Mouse (Mus musculus): Measurements from ENCODE around the gene Gpr153.
A peak's percentile ranks its signal among the peaks of the same experiment; 100 is the strongest.

DNA sequence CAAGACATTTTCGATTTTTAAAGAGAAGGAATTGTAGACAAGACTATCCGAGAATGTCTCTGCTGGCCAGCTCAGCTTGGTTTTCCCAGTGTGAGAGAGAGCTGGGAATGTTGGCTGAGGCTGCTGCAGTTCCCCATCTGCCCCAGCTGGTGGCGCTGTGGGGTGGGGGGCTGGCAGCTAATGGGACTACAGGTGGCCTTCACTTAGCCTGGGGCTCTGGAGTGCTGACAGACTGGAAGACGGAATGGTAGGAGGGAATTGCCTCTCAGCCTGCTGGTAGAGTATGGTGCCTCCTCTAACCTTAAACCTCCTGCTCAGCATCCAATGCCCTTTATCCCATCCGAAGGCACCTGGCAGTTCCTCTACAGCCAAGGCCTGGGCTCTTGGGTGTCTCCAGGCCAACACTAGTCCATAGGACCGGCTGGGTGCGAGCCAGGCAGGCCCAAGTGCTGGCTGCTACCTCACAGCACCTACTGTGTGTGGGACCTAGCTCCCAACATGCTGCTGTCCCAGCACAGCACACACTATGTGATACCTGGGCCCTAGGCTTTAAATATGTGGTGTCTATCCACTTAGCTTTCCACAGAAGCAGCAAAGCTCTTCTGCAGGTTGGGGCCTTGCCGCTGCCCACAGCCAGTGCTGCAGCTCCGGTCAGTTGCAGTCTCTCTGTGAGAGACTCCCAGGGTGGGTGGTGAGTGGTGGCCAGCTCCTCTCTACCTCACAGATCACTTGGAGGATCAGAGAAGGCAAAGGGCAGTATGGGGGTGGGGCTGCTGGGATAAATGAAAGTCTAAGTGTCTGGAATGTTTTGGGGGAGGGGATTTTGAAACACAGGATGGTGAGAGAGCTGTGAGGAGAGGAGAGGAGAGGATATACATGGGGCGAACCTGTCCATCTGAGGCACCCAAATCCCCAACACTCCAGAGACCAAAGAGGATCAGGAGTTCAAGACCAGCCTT lies 2.6 kb downstream of the Gpr153 start:
- TF ChIP-seq TCF12 (IDR thresholded peaks at IDR 0.05; ENCODE audit: low read depth, low read length) (no peak), TBP (conservative IDR thresholded peaks at IDR 0.05; ENCODE audit: low read depth, low read length) (no peak), ZNF384 (IDR thresholded peaks at IDR 0.05; ENCODE audit: low read depth, low read length) (no peak), POLR2A (IDR thresholded peaks at IDR 0.05; ENCODE audit: low read depth, low read length) (no peak), NRF1 (IDR thresholded peaks at IDR 0.05; ENCODE audit: low read depth, low read length) (no peak), CTCF (conservative IDR thresholded peaks at IDR 0.05 in 1 of 2, IDR thresholded peaks at IDR 0.05 in 1 of 2; ENCODE audit: low read depth in 2 of 2, low read length in 2 of 2) (peak in 1 of 2 experiments; percentile 51; a peak in 3 of 4 replicates)

Measured in CH12.LX (cell line).